Mouse (Mus musculus) kidney, embryonic 14.5 days (tissue): ENCODE measurements around the gene Aff3. TPM values are rescaled to one million over a fixed set of nuclear protein-coding genes. Genes with fewer than 3 reads are reported as not detected.

Source experiments
- ATAC-seq: fragments of 200-750 bp; cut with Nextera tagmentation; 2 replicates; pipeline ENCODE4 v1.8.0; 2017; ENCODE audit warnings: moderate number of reproducible peaks, mild to moderate bottlenecking, moderate TSS enrichment, moderate library complexity; ENCODE audit not compliant: low FRiP score, low TSS enrichment
- H3K27ac ChIP-seq: fragments of 300-500 bp; sonication (generic); 2 replicates; pipeline ENCODE4 v1.5.1; 2014; ENCODE audit warnings: low read depth, mild to moderate bottlenecking, low read length, moderate library complexity, mixed read lengths
- H3K27me3 ChIP-seq: fragments of 300-500 bp; sonication (generic); 2 replicates; pipeline ENCODE4 v1.6.1; 2014; ENCODE audit warnings: mild to moderate bottlenecking, low read length; ENCODE audit not compliant: control insufficient read depth, insufficient read depth
- H3K36me3 ChIP-seq: fragments of 300-500 bp; sonication (generic); 2 replicates; pipeline ENCODE4 v1.6.1; 2014; ENCODE audit warnings: low read length, mixed read lengths; ENCODE audit not compliant: control insufficient read depth, insufficient read depth
- H3K4me1 ChIP-seq: fragments of 300-500 bp; sonication (generic); 2 replicates; pipeline ENCODE4 v1.6.1; 2014; ENCODE audit warnings: low read length, mixed read lengths; ENCODE audit not compliant: control insufficient read depth, insufficient read depth
- H3K4me2 ChIP-seq: fragments of 300-500 bp; sonication (generic); replicated peaks from 2 replicates; pipeline ENCODE4 v1.6.1; 2014; ENCODE audit warnings: low read depth, mild to moderate bottlenecking, low read length
- H3K4me3 ChIP-seq: fragments of 300-500 bp; sonication (generic); 2 replicates; pipeline ENCODE4 v1.5.1; 2014; ENCODE audit warnings: mild to moderate bottlenecking, low read length
- H3K9ac ChIP-seq: fragments of 300-500 bp; sonication (generic); 2 replicates; pipeline ENCODE4 v1.6.1; 2014; ENCODE audit warnings: low read depth, mild to moderate bottlenecking, low read length, moderate library complexity
- H3K9me3 ChIP-seq: fragments of 300-500 bp; sonication (generic); 2 replicates; pipeline ENCODE4 v1.6.1; 2016; ENCODE audit warnings: low read length; ENCODE audit not compliant: control insufficient read depth
- WGBS: fragments of 180-500 bp; shearing (Covaris S2); extraction: QIAGEN DNeasy Blood & Tissue Kit; methylation state at CpG from one replicate; pipeline ENCODE4 v1.1.7; 2014; 5-methylcytosine and 5-hydroxymethylcytosine counted together
- polyA plus RNA-seq: library from polyadenylated mRNA; unstranded; fragments of >200 nt; fragmentation: Nextera tagmentation; extraction: Ambion mirVana; gene quantifications from 2 replicates; pipeline ENCODE4 v1.2.1, GENCODE M21; 2014

Gene Aff3
- polyA plus RNA-seq, 1 experiment from 2014 or later: 11.9 TPM

- Histone ChIP-seq H3K27ac (no peak overlapping the region), H3K36me3 (no peaks in the 10 kb centered on the region)
- WGBS: 42% methylated on average over 9 of the region's 9 CpGs
Observed at GRCm38 (mm10) chr1:38387438-38387837, 277.3 kb downstream of the Aff3 start.

GRCm38 (mm10) chr1:38384457-38385121, 280.2 kb downstream of the Aff3 start:
- 34% methylated on average over 16 of the region's 16 CpGs for WGBS
- no peak overlapping the region for H3K27ac ChIP-seq
- no peak for ATAC-seq

More at GRCm38 (mm10) chr1:38387438-38387837, 277.3 kb downstream of the Aff3 start:
- Histone ChIP-seq H3K27me3 (no peaks in the 10 kb centered on the region), H3K9ac (no peak overlapping the region), H3K4me2 (no peak overlapping the region), H3K4me3 (no peak overlapping the region), H3K9me3 (no peaks in the 10 kb centered on the region), H3K4me1 (no peaks in the 10 kb centered on the region)
- ATAC-seq: no peak

GRCm38 (mm10) chr1:38384010-38384409, 280.7 kb downstream of the Aff3 start:
- Histone ChIP-seq H3K27me3 (no peaks in the 10 kb centered on the region), H3K4me3 (no peak overlapping the region), H3K4me1 (no peaks in the 10 kb centered on the region), H3K36me3 (no peaks in the 10 kb centered on the region), H3K4me2 (no peak overlapping the region), H3K9ac (no peak overlapping the region), H3K27ac (no peak overlapping the region), H3K9me3 (peaks cover 4% of the 10 kb centered on the region; the same call in 1 of the 2 replicates)
- 80% methylated on average over 7 of the region's 7 CpGs for WGBS
- ATAC-seq: no peak

More at GRCm38 (mm10) chr1:38384457-38385121, 280.2 kb downstream of the Aff3 start:
- Histone ChIP-seq H3K4me1 (no peaks in the 10 kb centered on the region), H3K27me3 (no peaks in the 10 kb centered on the region), H3K9ac (no peak overlapping the region), H3K9me3 (peaks cover 4% of the 10 kb centered on the region; the same call in 1 of the 2 replicates), H3K36me3 (no peaks in the 10 kb centered on the region), H3K4me3 (no peak overlapping the region), H3K4me2 (no peak overlapping the region)

- ATAC-seq: no peak
- H3K4me1 ChIP-seq: no peaks in the 10 kb centered on the region
- 77% methylated on average over 4 of the region's 4 CpGs for WGBS
- peaks cover 4% of the 10 kb centered on the region; the same call in 1 of the 2 replicates for H3K9me3 ChIP-seq
- no peak overlapping the region for H3K4me3 ChIP-seq
- no peak overlapping the region for H3K4me2 ChIP-seq
- H3K36me3 ChIP-seq: no peaks in the 10 kb centered on the region
- H3K9ac ChIP-seq: no peak overlapping the region
- H3K27me3 ChIP-seq: no peaks in the 10 kb centered on the region
- H3K27ac ChIP-seq: no peak overlapping the region
Observed at GRCm38 (mm10) chr1:38382683-38383082, 282.1 kb downstream of the Aff3 start.

GRCm38 (mm10) chr1:38377930-38378329, 286.8 kb downstream of the Aff3 start:
- 36% methylated on average over 3 of the region's 3 CpGs for WGBS
- H3K4me2 ChIP-seq: no peak overlapping the region
- no peaks in the 10 kb centered on the region for H3K27me3 ChIP-seq
- ATAC-seq: no peak
- H3K4me1 ChIP-seq: no peaks in the 10 kb centered on the region
- peaks cover 4% of the 10 kb centered on the region; the same call in 1 of the 2 replicates for H3K9me3 ChIP-seq
- H3K4me3 ChIP-seq: no peak overlapping the region
- H3K27ac ChIP-seq: no peak overlapping the region
- no peak overlapping the region for H3K9ac ChIP-seq
- no peaks in the 10 kb centered on the region for H3K36me3 ChIP-seq

GRCm38 (mm10) chr1:38369166-38369565, 295.6 kb downstream of the Aff3 start:
- H3K27ac ChIP-seq: no peak overlapping the region
- WGBS: 33% methylated on average over 8 of the region's 8 CpGs
- H3K27me3 ChIP-seq: no peaks in the 10 kb centered on the region
- no peak overlapping the region for H3K4me2 ChIP-seq
- no peaks in the 10 kb centered on the region for H3K9me3 ChIP-seq
- no peak overlapping the region for H3K9ac ChIP-seq
- peaks cover 5% of the 10 kb centered on the region; the same call in 1 of the 2 replicates for H3K4me1 ChIP-seq
- no peaks in the 10 kb centered on the region for H3K36me3 ChIP-seq
- ATAC-seq: no peak
- H3K4me3 ChIP-seq: no peak overlapping the region

GRCm38 (mm10) chr1:38368081-38368689, 296.6 kb downstream of the Aff3 start:
- Histone ChIP-seq H3K4me3 (no peak overlapping the region), H3K27ac (no peak overlapping the region), H3K4me2 (no peak overlapping the region), H3K4me1 (peaks cover 5% of the 10 kb centered on the region; the same call in 1 of the 2 replicates), H3K36me3 (no peaks in the 10 kb centered on the region), H3K9me3 (no peaks in the 10 kb centered on the region), H3K27me3 (no peaks in the 10 kb centered on the region), H3K9ac (no peak overlapping the region)
- 56% methylated on average over 6 of the region's 6 CpGs for WGBS
- 0 out of 2 replicates have a peak, but pooled peaks have one; percentile 57 for ATAC-seq

GRCm38 (mm10) chr1:38367404-38368080, 297.2 kb downstream of the Aff3 start:
- Histone ChIP-seq H3K36me3 (no peaks in the 10 kb centered on the region), H3K27ac (no peak overlapping the region), H3K4me3 (no peak overlapping the region), H3K27me3 (no peaks in the 10 kb centered on the region), H3K4me1 (peaks cover 5% of the 10 kb centered on the region; the same call in 1 of the 2 replicates), H3K9me3 (no peaks in the 10 kb centered on the region), H3K4me2 (no peak overlapping the region), H3K9ac (no peak overlapping the region)
- 92% methylated on average over 14 of the region's 14 CpGs for WGBS
- ATAC-seq: no peak

GRCm38 (mm10) chr1:38363856-38364255, 300.9 kb downstream of the Aff3 start:
- 78% methylated on average over 2 of the region's 2 CpGs for WGBS

More at GRCm38 (mm10) chr1:38363856-38364255, 300.9 kb downstream of the Aff3 start:
- Histone ChIP-seq H3K27ac (no peak overlapping the region), H3K27me3 (no peaks in the 10 kb centered on the region), H3K4me3 (no peak overlapping the region), H3K9ac (no peak overlapping the region), H3K36me3 (no peaks in the 10 kb centered on the region), H3K4me1 (peaks cover 10% of the 10 kb centered on the region; the same call in 1 of the 2 replicates), H3K4me2 (no peak overlapping the region), H3K9me3 (no peaks in the 10 kb centered on the region)
- ATAC-seq: no peak
